Mouse (Mus musculus) layer of hippocampus, postnatal 36 days (tissue): ENCODE data around the gene Ppme1. TPM values are rescaled to one million over a fixed set of nuclear protein-coding genes. Genes with fewer than 3 reads are reported as not detected.

ENCODE experiments used
- DNase-seq, 2 experiments: peaks; one replicate each; pipeline ENCODE4 v3.0.0; 2022
- total RNA-seq, 2 experiments: library from RNA; stranded (reverse); gene quantifications; 2 replicates each; pipeline ENCODE4 v1.2.3; 2021

Gene Ppme1
- total RNA-seq, 2 experiments from 2014 or later = 141 to 158 TPM

DNA sequence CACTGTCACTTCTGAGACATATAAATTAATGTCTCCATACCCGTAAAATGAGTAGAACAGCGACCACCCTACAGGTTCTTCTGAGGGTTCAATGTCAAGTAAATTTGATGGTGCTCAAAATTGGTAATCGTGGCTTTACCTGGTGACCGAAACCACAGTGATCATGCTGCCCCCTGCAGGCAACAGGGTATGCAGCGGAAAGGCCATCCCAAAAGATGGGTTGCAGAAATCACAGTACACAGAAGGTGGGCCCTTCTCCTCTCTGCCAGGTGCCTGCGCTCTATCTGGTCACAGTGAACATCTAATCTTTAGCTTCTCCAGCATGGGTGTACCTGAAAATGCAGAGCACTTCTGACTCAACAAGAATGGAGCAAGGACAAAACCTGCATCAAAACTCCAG lies 46.6 kb downstream of the Ppme1 start:
- DNase-seq = peak in 1 of 2 experiments; percentile 30

DNA sequence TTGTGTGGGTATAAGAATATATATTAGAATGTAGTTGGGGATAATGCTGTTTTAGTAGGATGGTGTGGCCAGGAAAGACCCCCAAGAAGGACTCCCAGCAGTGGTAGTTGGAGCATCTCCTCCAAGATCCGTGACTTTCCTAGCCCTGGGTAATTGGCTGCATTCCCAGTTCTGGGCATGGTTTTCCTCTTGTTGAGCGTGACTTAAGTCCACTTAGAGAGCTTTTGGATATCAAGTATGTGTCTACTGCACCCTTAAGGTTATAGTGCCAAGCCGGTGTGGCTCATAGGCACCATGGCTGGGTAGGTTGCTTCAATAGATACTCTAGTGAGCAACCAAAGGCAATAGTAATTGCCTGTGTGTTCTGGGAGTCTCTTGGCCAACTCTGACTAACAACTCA lies 48.4 kb downstream of the Ppme1 start:
- DNase-seq = no peak

DNA sequence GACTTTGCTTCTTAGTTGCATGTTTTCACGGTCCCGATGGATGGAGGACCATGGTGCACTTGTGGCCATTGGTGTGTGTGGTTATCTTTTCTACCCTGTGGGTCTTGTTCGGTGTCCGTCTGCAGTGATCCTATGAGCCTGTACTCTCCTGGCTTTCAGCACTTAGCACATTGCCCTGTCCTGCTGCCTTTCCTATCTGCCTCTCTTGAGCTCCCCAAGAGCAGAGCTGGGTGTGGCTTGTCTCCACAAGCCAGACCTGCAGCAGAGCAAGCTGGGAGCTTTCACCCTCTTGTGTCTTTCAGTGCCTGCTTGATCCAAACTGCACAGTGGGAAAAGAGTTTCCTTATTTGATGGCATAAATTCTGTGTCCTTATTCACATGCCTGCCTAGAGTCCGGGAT lies 54.6 kb downstream of the Ppme1 start:
- DNase-seq = no peak

- no peak for DNase-seq
These were observed 55.2 kb downstream of the Ppme1 start for GRCm38 (mm10) chr7:100316924-100317323.

GRCm38 (mm10) chr7:100312716-100313115 lies 59.4 kb downstream of the Ppme1 start:
- no peak for DNase-seq

DNA sequence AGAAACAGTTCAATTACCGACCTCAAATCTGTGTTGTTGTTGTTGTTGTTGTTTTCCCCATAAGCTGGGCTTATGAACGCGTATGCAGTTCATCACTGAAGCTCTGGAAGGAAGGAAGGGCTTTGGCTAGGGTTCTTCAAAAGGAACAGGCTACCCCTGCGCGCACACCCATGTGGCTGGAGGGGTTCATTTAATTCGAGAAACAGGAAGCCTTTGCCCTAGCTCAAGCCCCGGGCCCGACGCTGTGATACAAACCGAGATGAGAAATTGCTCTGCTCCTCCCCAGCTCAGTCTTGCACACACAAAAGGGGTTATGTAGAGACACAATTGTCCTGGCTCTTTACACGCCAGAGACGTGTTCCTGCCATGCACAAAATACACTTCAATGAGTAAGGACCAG lies 61.8 kb downstream of the Ppme1 start:
- no peak for DNase-seq

GRCm38 (mm10) chr7:100309679-100310078 lies 62.4 kb downstream of the Ppme1 start:
- DNase-seq = no peak

DNA sequence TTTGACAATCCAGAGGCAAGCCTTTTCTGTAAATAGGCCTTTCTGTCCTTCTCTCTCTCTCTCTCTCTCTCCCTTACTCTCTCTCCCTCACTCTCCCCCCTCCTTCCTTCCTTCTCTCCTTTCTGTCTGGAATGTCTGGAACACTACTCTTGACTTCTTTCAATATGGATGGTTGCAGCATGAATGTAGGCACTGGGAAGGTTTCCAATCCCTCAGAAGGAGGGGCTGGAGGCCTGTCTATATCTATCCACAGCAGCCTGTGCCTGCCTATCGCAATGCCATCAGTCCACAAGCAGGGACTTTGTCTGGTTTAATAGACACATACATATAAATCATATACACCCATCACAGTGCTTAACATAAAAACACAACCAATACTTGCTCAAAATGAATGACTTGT lies 62.9 kb downstream of the Ppme1 start:
- DNase-seq = no peak

- peak; percentile 28 to 39 for DNase-seq
These were observed 64.0 kb downstream of the Ppme1 start for GRCm38 (mm10) chr7:100307872-100308653.

DNA sequence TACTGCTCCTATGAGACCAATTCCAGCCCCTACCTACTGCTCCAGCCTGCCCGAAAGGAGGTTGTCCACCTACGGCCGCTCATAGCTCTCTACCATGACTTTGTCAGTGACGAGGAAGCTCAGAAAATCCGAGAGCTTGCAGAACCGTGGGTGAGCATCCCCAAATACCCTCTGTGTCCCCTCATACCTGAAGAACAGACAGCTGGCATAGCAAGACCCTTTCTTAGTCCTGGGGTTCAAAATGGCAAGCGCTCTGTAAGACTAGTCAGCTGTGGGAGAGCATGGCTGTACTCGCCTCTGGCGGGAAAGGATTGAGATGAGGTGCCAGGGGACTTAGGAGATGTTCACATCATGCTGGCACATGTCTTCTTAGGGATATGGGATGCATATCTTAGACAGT lies 66.2 kb downstream of the Ppme1 start:
- DNase-seq = no peak

- DNase-seq = peak; percentile 58 to 65
These were observed 69.8 kb downstream of the Ppme1 start for GRCm38 (mm10) chr7:100302316-100302715.

DNA sequence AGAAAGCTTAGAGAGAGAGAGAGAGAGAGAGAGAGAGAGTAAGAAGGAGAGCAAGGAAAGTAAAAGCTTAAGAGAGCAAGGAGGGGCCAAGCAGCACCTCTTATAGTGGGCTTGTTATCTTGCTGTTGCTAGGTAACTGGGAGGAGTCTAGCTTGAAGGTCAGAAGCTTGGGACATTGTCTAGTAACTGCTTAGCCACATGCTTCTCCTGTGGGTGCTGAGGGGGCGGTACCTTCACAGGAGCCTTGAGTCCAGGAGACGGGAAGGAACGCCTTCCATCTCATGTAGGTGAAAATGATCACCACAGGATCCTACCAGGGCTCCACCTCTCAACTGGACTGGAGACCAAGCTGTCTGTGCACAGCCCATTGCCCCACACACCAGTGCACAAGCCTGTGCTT lies 70.7 kb downstream of the Ppme1 start:
- no peak for DNase-seq

DNA sequence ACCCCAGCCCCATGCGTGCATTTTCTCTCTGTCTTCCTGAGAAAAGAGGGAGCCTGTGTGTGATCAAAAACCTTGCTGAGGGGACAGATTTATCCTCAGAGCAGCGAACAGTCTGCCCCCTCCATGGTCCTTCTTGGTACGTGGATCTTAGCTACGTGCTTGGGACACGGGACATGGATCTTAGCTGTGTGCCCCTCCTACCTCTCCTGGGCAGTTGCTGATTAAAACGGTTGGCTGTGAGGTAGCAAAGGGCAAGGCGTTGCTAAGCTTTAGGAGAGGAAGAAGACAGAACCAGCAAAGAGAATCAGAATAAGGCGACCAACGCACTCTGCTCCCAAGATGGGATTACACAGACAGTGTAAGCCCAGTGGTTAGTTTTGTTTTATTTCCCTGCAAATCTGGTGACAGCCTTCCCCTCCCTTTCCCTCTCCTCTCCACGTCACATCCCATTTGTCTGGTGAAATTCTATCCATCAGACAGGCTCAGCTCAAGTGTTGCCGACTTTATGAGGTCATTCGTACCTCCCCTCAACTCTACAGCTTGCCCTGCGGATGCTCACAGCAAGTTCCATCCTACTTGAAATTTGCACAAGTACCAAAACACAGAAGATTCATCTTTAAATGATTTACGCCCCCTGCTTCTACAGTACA lies 73.1 kb downstream of the Ppme1 start:
- DNase-seq = no peak

DNA sequence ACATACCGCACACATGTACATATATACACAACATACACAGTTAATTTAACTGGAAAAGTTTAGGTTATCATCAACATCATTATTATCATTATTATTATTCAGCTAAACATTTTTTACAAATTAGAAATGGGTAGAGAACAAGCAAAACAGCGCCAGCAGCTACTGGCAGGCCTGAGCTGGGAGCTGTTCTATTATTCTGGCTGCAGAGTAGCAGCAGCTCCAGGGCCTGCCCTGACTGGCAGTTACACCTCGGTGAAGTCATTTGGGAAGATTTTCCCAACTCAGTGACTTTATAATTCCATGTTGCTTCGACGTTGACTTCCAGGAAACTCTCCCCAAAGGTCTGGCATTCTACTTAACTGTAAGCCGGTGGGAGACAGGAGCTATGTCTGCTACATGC lies 75.4 kb downstream of the Ppme1 start:
- DNase-seq = no peak

DNA sequence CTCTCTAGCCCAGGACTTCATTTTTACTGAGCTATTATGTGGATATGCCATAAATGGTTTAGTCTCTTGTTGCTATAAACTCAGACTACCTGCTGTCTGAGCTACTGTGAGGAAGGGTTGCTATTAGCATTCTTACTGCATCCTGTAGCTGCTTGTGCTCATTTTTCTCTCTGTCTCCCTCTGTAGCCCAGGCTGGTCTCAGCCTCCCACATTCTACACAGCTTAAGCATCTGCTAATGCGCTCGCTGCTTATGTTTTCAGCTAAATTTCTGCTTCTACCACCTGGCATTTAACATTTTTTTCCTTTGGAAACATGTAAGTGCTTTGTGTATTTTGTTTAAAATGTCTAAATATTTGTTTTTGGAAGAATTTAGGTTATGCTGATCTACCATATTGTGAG lies 76.4 kb downstream of the Ppme1 start:
- no peak for DNase-seq

- no peak for DNase-seq
These were observed 78.6 kb downstream of the Ppme1 start for GRCm38 (mm10) chr7:100293546-100293945.

DNA sequence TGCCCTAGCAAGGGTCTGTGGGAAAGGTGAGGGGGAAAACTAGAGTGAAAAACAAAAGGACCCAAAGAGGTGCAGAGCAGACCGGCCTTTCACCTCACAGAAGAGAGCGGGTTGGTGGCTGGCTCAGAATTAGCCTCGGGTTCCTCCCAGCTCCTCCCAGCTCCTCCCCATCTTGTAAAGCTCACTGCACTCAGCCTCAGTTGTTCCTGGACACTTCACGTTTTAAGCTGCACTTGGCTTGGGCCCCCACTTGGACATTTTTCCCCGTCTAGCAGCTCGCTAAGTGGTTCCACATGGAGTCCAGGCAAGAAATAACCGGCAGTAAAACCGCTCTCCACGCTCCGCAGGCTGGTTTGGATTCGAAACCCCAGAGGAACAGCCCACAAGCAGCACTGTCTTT lies 83.5 kb downstream of the Ppme1 start:
- DNase-seq = no peak

- DNase-seq = no peak
These were observed 84.1 kb downstream of the Ppme1 start for GRCm38 (mm10) chr7:100287748-100288578.

- no peak for DNase-seq
These were observed 86.7 kb downstream of the Ppme1 start, which contains the start of gene P4ha3 for GRCm38 (mm10) chr7:100285383-100285782. Gene P4ha3, plus strand, starts transcription at chr7:100285520.

GRCm38 (mm10) chr7:100283298-100283697 lies 88.8 kb downstream of the Ppme1 start:
- DNase-seq = no peak

GRCm38 (mm10) chr7:100281596-100281995 lies 90.5 kb downstream of the Ppme1 start:
- no peak for DNase-seq

DNA sequence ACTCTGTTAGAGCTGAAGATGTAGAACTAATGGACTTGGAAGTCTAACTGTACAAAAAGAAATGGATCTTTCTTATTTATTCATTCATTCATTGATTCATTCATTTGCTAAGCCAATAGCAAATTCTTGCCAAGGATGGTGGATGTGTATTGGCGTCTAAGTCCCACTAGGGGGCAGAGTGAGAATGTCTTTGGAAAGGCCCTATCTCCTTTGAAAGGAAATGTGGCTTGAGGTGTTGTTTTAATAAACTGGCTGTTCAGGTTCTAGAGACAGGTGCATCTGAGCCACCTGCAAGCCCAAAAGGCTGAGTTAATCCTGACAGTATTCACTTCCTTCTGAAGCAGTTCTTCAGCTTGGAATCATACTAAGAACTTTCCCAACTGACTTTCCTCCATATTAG lies 92.3 kb downstream of the Ppme1 start:
- DNase-seq = peak in 1 of 2 experiments; percentile 21
